Mouse (Mus musculus) limb, embryonic 10.5 days (tissue): ENCODE measurements around the gene Krt78. TPM values are rescaled to one million over a fixed set of nuclear protein-coding genes. Genes with fewer than 3 reads are reported as not detected.
"Not testable (repeated sequence)": the region's sequence is repeated elsewhere in the genome, so short reads cannot be mapped to it uniquely, and the experiment has no call there.

Experiments used
- DNase-seq: peaks from one replicate; pipeline ENCODE4 v3.0.0-alpha.2; 2017; ENCODE audit warnings: low spot score
- H3K27ac ChIP-seq: fragments of 300-500 bp; sonication (generic); 2 replicates; pipeline ENCODE4 v1.5.1; 2016; ENCODE audit warnings: mild to moderate bottlenecking
- H3K27me3 ChIP-seq: fragments of 300-500 bp; sonication (generic); 2 replicates; pipeline ENCODE4 v1.6.1; 2016; ENCODE audit warnings: low read depth, mild to moderate bottlenecking; ENCODE audit not compliant: poor library complexity, severe bottlenecking
- H3K36me3 ChIP-seq: fragments of 300-500 bp; sonication (generic); 2 replicates; pipeline ENCODE4 v1.6.1; 2016; ENCODE audit warnings: mild to moderate bottlenecking, moderate library complexity
- H3K4me1 ChIP-seq: fragments of 300-500 bp; sonication (generic); 2 replicates; pipeline ENCODE4 v1.6.1; 2016
- H3K4me3 ChIP-seq: fragments of 300-500 bp; sonication (generic); 2 replicates; pipeline ENCODE4 v1.5.1; 2016; ENCODE audit warnings: mild to moderate bottlenecking, moderate library complexity
- H3K9me3 ChIP-seq: fragments of 300-500 bp; sonication (generic); replicated peaks from 2 replicates; pipeline ENCODE4 v1.6.1; 2016; ENCODE audit warnings: mild to moderate bottlenecking
- WGBS: fragments of 180-500 bp; shearing (Covaris S2); methylation state at CpG from one replicate; pipeline ENCODE4 v1.1.7; 2016; 5-methylcytosine and 5-hydroxymethylcytosine counted together
- polyA plus RNA-seq: library from polyadenylated mRNA; unstranded; fragments of >200 nt; fragmentation: Nextera tagmentation; extraction: Ambion mirVana; gene quantifications from 2 replicates; pipeline ENCODE4 v1.2.1, GENCODE M21; 2016

Krt78 gene
- 0.08 TPM in 1 of 2 replicates, not detected in the other for polyA plus RNA-seq

DNA sequence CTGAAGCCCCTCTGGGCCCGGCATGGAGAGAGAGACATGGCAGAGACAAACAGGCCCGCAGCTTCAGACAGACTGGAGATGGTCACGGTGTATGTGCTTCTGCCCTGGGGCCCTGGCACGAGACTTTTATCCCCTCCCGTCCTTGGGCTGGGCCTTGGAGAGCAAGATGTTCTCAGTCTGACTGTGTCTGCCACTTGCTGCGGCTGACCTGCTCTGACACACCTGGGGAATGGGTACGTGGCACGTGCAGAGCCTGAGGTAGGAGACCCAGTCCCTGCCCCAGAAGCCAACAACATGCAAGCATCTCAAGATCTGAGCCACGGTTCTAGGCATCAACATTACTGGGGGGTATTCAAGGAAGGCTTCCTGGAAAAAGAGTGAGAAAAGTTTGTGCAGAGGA is at the start of gene Krt78:
Gene Krt78, minus strand, starts transcription at position 101 of the 400 bp plus-strand sequence.
- Histone ChIP-seq H3K36me3 (no peaks in the 10 kb centered on the region), H3K4me1 (no peaks in the 10 kb centered on the region), H3K4me3 (no peak within 1 kb of the TSS), H3K27me3 (0 out of 2 replicates have a peak, but pooled peaks cover 4% of the 10 kb centered on the region), H3K27ac (no peak within 1 kb of the TSS), H3K9me3 (no peaks in the 10 kb centered on the region)
- 90% methylated on average over 9 of the region's 9 CpGs for WGBS
- DNase-seq: no peak

DNA sequence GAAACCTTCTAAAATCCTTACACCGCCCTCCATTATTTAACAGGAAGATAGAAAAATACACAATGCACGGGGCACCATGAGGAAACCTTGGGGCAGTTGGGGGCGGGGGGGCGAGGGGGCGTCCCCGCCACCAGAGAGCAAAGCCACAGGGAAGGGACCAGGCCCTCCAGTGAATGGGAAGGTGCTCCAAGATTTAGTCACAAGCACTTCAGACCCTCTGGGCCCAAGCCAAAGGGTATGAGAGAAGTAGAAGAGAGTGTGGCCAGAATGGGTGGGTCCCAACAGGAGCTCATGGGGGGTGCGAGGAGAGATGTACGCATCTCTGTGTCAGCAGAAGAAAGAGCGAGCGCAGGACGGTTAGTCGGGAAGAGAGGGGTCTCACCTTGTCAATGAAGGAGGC is 49.4 kb upstream of the Krt78 start:
- peak overlapping the region; percentile 77 for H3K27ac ChIP-seq
- H3K9me3 ChIP-seq: no peaks in the 10 kb centered on the region
- peak overlapping the region; percentile 54 for H3K4me3 ChIP-seq
- DNase-seq: no peak
- peaks cover 77% of the 10 kb centered on the region for H3K27me3 ChIP-seq
- no peaks in the 10 kb centered on the region for H3K36me3 ChIP-seq
- WGBS: 9% methylated on average over 12 of the region's 12 CpGs
- peaks cover 59% of the 10 kb centered on the region for H3K4me1 ChIP-seq

DNA sequence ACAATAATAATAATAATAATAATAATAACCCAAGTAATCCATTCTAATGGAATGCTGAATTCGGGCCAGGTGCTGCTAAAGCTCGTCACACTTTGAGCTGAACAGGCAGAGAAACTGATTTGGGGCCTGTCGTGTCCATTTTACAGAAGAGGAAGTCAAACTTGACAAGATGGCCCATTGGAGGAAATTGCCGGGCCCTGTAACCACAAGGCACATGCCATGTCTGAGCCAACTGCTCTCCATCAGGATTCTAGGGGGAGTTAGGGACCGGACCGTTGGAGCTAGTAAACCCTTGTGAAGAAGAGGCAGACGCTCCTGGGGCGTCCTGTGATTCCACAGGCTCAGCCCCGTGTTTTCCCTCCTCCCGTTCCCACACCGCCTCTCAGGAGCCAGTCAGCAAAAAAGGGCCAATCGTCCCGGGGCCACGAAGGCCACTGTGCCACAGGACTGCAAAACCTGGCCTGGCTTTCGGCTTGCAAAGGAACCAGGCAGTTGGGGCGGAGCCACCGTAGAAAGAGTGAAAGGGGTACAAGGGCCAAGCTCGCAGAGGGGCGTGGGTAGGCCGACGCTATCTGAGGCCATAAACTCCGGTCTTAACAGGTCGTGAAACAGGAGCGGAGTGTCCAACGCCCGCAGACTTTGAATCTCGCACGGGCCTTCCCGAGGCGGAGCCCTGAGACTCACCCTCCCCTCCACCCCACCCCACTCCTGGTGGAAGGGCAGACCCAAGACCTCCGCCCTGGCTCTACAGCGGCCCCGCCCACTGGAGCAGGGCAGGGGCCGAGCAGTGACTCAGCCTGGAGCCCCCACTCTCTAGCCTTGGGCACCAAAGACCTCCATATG is 48.8 kb upstream of the Krt78 start:
- WGBS: 3% methylated on average over 34 of the region's 34 CpGs
- Histone ChIP-seq H3K4me3 (peak overlapping the region; percentile 54), H3K27me3 (peaks cover 71% of the 10 kb centered on the region), H3K36me3 (no peaks in the 10 kb centered on the region), H3K27ac (peak overlapping the region; percentile 77), H3K9me3 (no peaks in the 10 kb centered on the region), H3K4me1 (peaks cover 54% of the 10 kb centered on the region)
- peak; percentile 85 for DNase-seq

DNA sequence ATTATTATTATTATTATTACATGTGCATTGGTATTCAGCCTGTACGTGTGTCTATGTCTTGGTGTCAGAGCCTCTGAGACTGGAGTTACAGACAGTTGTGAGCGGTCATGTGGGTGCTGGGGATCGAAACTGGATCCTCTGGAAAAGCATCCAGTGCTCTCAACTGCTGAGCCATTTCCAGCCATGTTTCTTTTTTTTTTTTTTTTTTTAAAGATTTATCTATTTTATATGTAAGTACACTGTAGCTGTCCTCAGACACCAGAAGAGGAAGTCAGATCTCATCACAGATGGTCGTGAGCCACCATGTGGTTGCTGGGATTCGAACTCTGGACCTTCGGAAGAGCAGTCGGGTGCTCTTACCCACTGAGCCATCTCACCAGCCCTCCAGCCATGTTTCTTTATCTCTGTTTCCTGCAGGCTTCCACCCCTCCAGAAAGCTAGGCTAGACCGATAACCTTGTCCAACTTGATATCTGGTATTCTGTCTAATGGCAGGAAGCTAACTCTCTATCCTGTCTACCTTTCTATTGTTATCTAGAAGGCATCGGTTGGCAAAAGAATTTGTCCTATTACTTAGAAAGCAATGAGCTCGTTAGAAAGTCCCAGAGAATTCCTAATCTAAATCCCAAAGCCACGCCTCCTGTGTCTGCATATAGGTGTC is 45.7 kb upstream of the Krt78 start:
- WGBS: 93% methylated on average over 11 of the region's 11 CpGs

DNA sequence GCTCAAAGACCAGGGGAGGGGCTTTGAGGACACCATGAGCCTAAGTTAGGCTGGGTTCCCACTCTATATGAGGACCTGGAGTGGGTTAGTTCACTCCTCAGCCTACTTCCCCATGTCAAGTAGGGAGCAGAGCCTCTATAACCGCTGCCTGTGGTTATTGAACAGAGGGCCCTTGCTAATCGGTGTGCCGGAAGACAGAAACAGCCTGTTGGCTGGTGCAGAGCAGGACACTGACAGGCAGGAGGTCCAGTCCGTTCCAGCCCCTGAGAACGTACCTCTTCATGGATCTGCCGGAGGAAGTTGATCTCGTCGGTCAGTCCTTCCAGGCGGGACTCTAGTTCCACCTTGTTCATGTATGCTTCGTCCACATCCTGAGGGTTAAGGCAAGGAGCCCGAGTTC is 45.1 kb upstream of the Krt78 start:
- Histone ChIP-seq H3K27me3 (peaks cover 48% of the 10 kb centered on the region), H3K27ac (no peak overlapping the region), H3K4me1 (peaks cover 22% of the 10 kb centered on the region), H3K9me3 (no peaks in the 10 kb centered on the region), H3K4me3 (no peak overlapping the region), H3K36me3 (peaks cover 4% of the 10 kb centered on the region; the same call in 1 of the 2 replicates)
- 94% methylated on average over 11 of the region's 11 CpGs for WGBS
- no peak for DNase-seq

More for the DNA sequence above, 45.7 kb upstream of the Krt78 start:
- peaks cover 54% of the 10 kb centered on the region for H3K27me3 ChIP-seq
- peaks cover 4% of the 10 kb centered on the region; the same call in 1 of the 2 replicates for H3K36me3 ChIP-seq
- H3K4me1 ChIP-seq: peaks cover 28% of the 10 kb centered on the region
- H3K4me3 ChIP-seq: no peak overlapping the region
- H3K9me3 ChIP-seq: no peaks in the 10 kb centered on the region
- no peak overlapping the region for H3K27ac ChIP-seq
- no peak for DNase-seq

DNA sequence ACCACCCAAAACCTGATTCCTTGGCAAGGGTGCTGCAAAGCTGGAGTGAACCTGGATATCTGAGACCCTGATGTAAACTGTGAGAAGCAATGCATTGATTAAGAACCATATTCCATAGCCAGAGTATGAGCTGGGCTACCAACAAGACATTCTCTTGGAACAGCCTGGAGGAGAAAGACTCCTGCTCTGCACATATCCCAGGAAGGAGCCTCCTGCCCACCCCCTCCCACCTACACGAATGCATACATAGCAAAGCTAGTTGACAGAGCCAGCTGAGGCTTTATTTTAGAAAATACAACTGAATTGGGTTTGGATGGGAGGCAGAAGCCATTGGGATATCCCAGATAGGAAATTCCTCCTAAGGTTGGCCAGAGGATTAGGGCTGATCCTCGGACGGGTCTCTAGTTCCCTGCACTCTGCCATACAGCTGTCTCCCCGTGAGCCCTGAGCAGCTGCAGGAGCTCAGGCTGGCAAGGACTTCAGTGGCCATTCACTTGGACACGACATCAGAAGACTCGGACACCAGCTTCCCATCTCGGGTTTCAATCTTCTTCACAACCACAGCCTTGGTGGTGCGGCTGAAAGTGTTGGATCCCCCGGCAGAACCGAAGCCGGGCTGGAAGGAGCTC is 42.5 kb upstream of the Krt78 start:
- not testable (repeated sequence) for DNase-seq, H3K9me3 ChIP-seq, H3K4me3 ChIP-seq, H3K4me1 ChIP-seq, H3K36me3 ChIP-seq, H3K27ac ChIP-seq
- WGBS: 80% methylated on average over 11 of the region's 11 CpGs
- peaks cover 23% of the 10 kb centered on the region for H3K27me3 ChIP-seq

DNA sequence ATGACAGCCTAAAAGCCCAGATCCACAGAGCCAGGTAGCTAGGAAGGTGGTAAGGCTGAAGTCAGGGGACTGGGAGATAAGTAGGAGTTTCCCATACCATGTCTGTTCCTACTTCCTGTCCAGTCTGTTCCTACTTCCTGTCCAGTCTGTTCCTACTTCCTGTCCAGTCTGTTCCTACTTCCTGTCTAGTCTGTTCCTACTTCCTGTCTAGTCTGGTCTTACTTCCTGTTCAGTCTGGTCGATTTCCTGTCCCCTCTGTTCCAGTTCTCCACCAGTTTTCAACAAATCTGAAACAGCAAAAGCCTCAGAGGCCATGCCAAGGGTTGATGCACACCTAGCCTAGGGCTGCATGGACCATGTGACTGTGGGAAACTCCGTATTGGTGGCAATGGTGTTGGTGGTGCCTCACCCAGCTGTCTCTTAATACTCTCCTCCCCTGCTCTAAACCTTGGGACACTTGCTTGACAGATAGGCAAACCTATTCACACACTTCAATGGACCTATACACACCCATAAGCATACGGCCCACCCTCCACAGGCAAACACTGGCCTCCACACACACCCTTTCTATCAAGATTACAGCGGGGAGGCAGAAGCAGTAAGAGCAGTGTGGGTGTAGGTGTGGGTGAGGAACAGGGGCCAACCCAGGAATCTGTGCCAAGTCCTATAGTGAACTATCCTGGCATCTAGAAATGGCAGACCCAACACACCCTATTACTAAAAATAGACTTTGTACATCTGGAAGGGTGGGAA is 41.6 kb upstream of the Krt78 start:
- WGBS: 86% methylated on average over 4 of the region's 4 CpGs
- Histone ChIP-seq H3K27ac (peak overlapping the region; percentile 66), H3K4me3 (no peak overlapping the region), H3K4me1 (no peaks in the 10 kb centered on the region), H3K36me3 (peaks cover 4% of the 10 kb centered on the region; the same call in 1 of the 2 replicates), H3K9me3 (no peaks in the 10 kb centered on the region), H3K27me3 (peaks cover 14% of the 10 kb centered on the region; the same call in 1 of the 2 replicates)
- DNase-seq: no peak

DNA sequence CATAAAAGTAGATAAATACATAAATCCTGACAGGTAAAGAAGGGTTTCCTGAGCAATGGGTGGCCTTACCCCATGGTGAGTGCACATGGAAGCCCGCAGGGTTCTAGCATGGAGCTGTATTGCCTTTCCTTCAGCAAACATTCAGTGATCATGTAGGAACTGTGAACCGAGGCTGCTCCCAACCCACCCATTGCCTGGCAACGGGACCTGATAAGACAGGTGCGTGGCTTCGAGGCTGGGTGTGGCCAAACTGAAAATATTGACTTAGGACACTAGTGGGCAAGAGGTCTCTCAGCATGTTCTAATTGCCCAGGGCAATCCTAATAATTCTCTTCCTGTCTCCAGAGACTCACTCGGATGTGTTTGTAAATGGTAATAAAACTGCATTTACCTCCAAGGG is 40.3 kb upstream of the Krt78 start:
- H3K27me3 ChIP-seq: peaks cover 7% of the 10 kb centered on the region; the same call in 1 of the 2 replicates
- no peaks in the 10 kb centered on the region for H3K9me3 ChIP-seq
- H3K4me3 ChIP-seq: no peak overlapping the region
- DNase-seq: no peak
- no peak overlapping the region for H3K27ac ChIP-seq
- 91% methylated on average over 6 of the region's 6 CpGs for WGBS
- H3K4me1 ChIP-seq: no peaks in the 10 kb centered on the region
- H3K36me3 ChIP-seq: peaks cover 4% of the 10 kb centered on the region; the same call in 1 of the 2 replicates

DNA sequence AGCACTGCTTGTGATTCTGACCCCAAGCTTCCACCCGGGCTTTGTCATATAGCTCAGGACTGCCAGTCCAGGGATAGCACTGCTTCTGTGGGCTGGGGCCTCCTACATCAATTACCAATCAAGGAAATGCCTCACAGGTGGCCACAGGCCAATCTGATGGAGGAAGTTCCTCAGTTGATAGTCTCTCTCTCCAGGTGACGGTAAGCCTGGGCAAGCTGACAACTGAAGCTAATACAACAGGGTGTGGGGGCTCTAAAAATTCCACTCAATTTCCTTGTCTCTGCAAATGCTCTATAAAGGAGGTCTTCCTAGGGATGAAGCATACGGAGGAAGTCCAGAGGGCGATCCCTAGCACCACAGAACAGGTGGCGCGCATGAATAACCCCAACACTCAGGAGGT is 36.9 kb upstream of the Krt78 start:
- Histone ChIP-seq H3K27ac (no peak overlapping the region), H3K27me3 (no peaks in the 10 kb centered on the region), H3K36me3 (peaks cover 4% of the 10 kb centered on the region; the same call in 1 of the 2 replicates), H3K9me3 (no peaks in the 10 kb centered on the region), H3K4me3 (no peak overlapping the region), H3K4me1 (peaks cover 6% of the 10 kb centered on the region)
- no peak for DNase-seq
- WGBS: 93% methylated on average over 6 of the region's 6 CpGs

DNA sequence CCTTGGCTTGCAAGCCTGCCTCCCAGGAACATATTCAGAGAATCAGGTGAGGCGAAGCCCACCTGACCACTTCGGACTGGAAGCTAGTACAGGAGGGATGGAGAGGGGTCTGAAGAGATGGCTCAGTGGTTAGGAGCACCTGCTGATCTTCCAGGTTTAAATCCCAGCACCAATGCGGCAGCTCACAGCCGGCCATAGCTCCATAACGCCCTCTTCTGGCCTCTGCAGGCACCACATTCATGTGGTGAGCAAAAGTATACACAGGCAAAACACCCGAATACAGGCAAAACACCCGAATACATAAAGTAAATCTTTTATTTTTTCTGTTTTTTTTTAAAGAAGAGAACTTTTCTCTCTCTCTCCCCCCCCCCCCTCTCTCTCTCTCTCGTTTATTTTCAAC is 34.6 kb upstream of the Krt78 start:
- peaks cover 18% of the 10 kb centered on the region for H3K4me1 ChIP-seq
- no peak overlapping the region for H3K27ac ChIP-seq
- WGBS: 67% methylated on average over 8 of the region's 8 CpGs
- no peaks in the 10 kb centered on the region for H3K9me3 ChIP-seq
- H3K4me3 ChIP-seq: no peak overlapping the region
- H3K36me3 ChIP-seq: no peaks in the 10 kb centered on the region
- no peak for DNase-seq
- no peaks in the 10 kb centered on the region for H3K27me3 ChIP-seq

DNA sequence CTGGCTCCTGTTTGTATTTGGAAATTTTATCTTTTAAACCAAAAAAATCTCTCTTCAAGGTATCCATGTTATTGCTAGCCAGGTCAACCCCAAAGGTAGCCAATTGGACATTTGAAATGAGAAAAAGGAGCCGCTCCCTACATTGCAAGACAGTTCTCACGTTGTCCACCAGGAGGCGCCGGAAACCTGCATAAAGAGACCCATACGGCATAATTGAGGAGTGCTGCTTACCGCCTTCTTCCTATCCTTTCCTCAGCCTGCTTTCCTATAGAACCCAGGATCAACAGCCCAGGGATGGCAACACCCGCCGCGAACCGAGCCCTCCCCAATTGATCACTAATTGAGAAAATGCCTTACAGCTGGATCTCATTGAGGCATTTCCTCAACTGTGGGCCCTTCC is 34.0 kb upstream of the Krt78 start:
- no peak overlapping the region for H3K27ac ChIP-seq
- H3K4me1 ChIP-seq: peaks cover 22% of the 10 kb centered on the region
- H3K36me3 ChIP-seq: no peaks in the 10 kb centered on the region
- no peaks in the 10 kb centered on the region for H3K27me3 ChIP-seq
- H3K9me3 ChIP-seq: no peaks in the 10 kb centered on the region
- DNase-seq: peak; percentile 94
- WGBS: 0% methylated on average over 10 of the region's 10 CpGs
- no peak overlapping the region for H3K4me3 ChIP-seq

DNA sequence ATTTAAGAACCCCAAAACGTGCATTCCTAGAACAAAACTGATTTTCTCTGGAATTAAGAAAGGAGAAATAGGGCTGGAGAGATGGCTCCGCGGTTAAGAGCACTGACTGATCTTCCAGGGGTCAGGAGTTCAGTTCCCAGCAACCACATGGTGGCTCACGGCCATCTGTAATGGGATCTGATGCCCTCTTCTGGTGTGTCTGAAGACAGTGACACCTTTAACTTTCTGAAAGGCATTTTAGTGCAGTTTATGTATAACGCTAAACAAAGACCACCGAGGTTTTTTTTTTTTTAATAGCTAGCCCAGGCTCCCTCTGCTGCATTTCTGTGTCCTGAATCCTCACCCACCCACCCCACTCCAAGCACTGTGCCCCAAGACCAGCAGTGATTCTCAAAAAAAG is 30.7 kb upstream of the Krt78 start:
- Histone ChIP-seq H3K4me3 (peak overlapping the region; percentile 43; the same call in 1 of the 2 replicates), H3K9me3 (no peaks in the 10 kb centered on the region), H3K4me1 (peaks cover 25% of the 10 kb centered on the region), H3K36me3 (no peaks in the 10 kb centered on the region), H3K27ac (peak overlapping the region; percentile 86), H3K27me3 (no peaks in the 10 kb centered on the region)
- no peak for DNase-seq
- WGBS: 18% methylated on average over 6 of the region's 6 CpGs
